Mouse (Mus musculus): ENCODE measurements around the gene Tmem89.
A peak's percentile ranks its signal among the peaks of the same experiment; 100 is the strongest.

Gene Tmem89

GRCm38 (mm10) chr9:108914491-108914890 lies at the start of gene Tmem89:
Tmem89 (plus strand) TSS chr9:108914619.
- peak; percentile 68 for DNase-seq

GRCm38 (mm10) chr9:108912308-108912707 lies 2.1 kb upstream of the Tmem89 start:
- DNase-seq = no peak

- DNase-seq = no peak
These were observed 1.3 kb upstream of the Tmem89 start for GRCm38 (mm10) chr9:108913161-108913560.

- no peak for DNase-seq
These were observed 798 bp upstream of the Tmem89 start for GRCm38 (mm10) chr9:108913621-108914020.

GRCm38 (mm10) chr9:108925897-108926296 lies 11.5 kb downstream of the Tmem89 start:
- no peak for DNase-seq

- no peak for DNase-seq
These were observed 14.0 kb downstream of the Tmem89 start for GRCm38 (mm10) chr9:108928424-108928823.

- no peak for DNase-seq
These were observed 21.6 kb downstream of the Tmem89 start for GRCm38 (mm10) chr9:108935991-108936390.

- DNase-seq = peak; percentile 98
These were observed 22.3 kb downstream of the Tmem89 start, which contains the start of gene Uqcrc1 for GRCm38 (mm10) chr9:108936418-108937364. Uqcrc1 (plus strand) TSS chr9:108936633.

GRCm38 (mm10) chr9:108945111-108945510 lies 30.7 kb downstream of the Tmem89 start:
- no peak for DNase-seq

GRCm38 (mm10) chr9:108945608-108946007 lies 31.2 kb downstream of the Tmem89 start:
- DNase-seq = no peak

GRCm38 (mm10) chr9:108949231-108949966 lies 35.0 kb downstream of the Tmem89 start:
- DNase-seq = peak; percentile 57

- DNase-seq = peak; percentile 42
These were observed 35.7 kb downstream of the Tmem89 start for GRCm38 (mm10) chr9:108949967-108950728.

- DNase-seq = no peak
These were observed 38.7 kb downstream of the Tmem89 start, which contains the start of gene Col7a1 for GRCm38 (mm10) chr9:108953081-108953636. Col7a1 (plus strand) TSS chr9:108953586.

- DNase-seq = no peak
These were observed 40.8 kb downstream of the Tmem89 start for GRCm38 (mm10) chr9:108955241-108955640.

- DNase-seq = no peak
These were observed 41.4 kb downstream of the Tmem89 start for GRCm38 (mm10) chr9:108955846-108956245.

GRCm38 (mm10) chr9:108963577-108963976 lies 49.2 kb downstream of the Tmem89 start:
- no peak for DNase-seq

GRCm38 (mm10) chr9:108964338-108964737 lies 49.9 kb downstream of the Tmem89 start:
- no peak for DNase-seq

Measured in cerebellum, adult 9-11 months (tissue).